Comparison of ENCODE assay signal across 8 mouse cellular contexts in the genomic region with DNA sequence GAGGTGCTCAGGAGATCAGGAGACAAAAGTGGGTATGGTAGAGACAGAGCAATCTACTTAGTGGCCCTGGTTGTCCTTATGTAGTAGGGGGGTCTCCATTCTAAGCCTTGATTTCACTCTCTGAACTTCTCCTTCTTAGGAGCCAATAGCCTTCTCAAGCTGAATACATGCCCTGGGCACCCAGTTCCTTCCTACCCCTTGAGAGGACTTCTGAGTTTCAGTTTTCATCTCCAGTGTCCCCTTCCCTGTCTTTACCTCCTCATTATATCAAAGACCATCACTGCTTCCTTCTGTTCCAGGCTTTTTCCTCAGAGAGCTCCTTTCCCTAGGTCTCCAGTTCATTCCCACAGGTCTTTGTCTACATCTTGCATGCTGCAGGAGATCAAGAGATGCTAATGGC. TPM values are rescaled to one million over a fixed set of nuclear protein-coding genes. Genes with fewer than 3 reads are reported as not detected.
A peak's percentile ranks its signal among the peaks of the same experiment; 100 is the strongest.
DNase-seq lines count a peak whose midpoint lies in the region; ATAC-seq and TF ChIP-seq lines count a peak whose summit lies in the region.

No protein-coding gene starts in this region.

- H3K4me3 ChIP-seq in testis, adult 2 months (ENCODE audit: control insufficient read depth, low read depth, low read length), result peak overlapping the region; percentile 54
- peak overlapping the region; percentile 50 for H3K4me3 ChIP-seq in liver, embryonic 16.5 days (ENCODE audit: low read depth, low read length)

- H3K9ac ChIP-seq in liver, embryonic 16.5 days (ENCODE audit: low read depth, low read length), result no peak overlapping the region

- H3K27ac ChIP-seq in testis, adult 2 months (ENCODE audit: control insufficient read depth, insufficient read depth, low read depth, low read length), result no peak overlapping the region
- no peak overlapping the region for H3K27ac ChIP-seq in liver, embryonic 16.5 days (ENCODE audit: low read length)

- no peak for TF ChIP-seq POLR2A in testis, adult 2 months (IDR thresholded peaks at IDR 0.05; ENCODE audit: control insufficient read depth, low read depth, low read length)

- H3K4me1 ChIP-seq in testis, adult 2 months (ENCODE audit: control insufficient read depth, insufficient read depth, low read length), result peaks cover 14% of the 10 kb centered on the region
- peaks cover 4% of the 10 kb centered on the region; the same call in 1 of the 2 replicates for H3K4me1 ChIP-seq in liver, embryonic 16.5 days (ENCODE audit: control insufficient read depth, low read depth, low read length)

- H3K4me2 ChIP-seq in liver, embryonic 16.5 days (ENCODE audit: low read depth, low read length), result no peak overlapping the region

- no peaks in the 10 kb centered on the region for H3K27me3 ChIP-seq in testis, adult 2 months (ENCODE audit: control insufficient read depth, insufficient read depth, low read length)
- H3K27me3 ChIP-seq in liver, embryonic 16.5 days (ENCODE audit: control insufficient read depth, insufficient read depth, low read depth, low read length), result peaks cover 63% of the 10 kb centered on the region

- DNase-seq in embryo, embryonic 10.5 days (ENCODE audit: low spot score), result peak; percentile 20
- DNase-seq in embryo, embryonic 10 days (ENCODE audit: low spot score), result no peak
- no peak for DNase-seq in testis, postnatal 14 days (ENCODE audit: low spot score)
- DNase-seq in cerebellum, postnatal 14 days, result no peak
- no peak for DNase-seq in adrenal gland, postnatal 36 days
- no peak for DNase-seq in right cerebral cortex, postnatal 4 days

- no peaks in the 10 kb centered on the region for H3K36me3 ChIP-seq in testis, adult 2 months (ENCODE audit: control insufficient read depth, insufficient read depth, low read length)
- H3K36me3 ChIP-seq in liver, embryonic 16.5 days (ENCODE audit: control insufficient read depth, insufficient read depth), result no peaks in the 10 kb centered on the region

- no peaks in the 10 kb centered on the region for H3K9me3 ChIP-seq in liver, embryonic 16.5 days (replicated peaks; ENCODE audit: control insufficient read depth, low read length)

- ATAC-seq in liver, embryonic 16.5 days (ENCODE audit: low read depth), result no peak

- no peak for TF ChIP-seq CTCF in testis, adult 2 months (IDR thresholded peaks at IDR 0.05; ENCODE audit: control insufficient read depth, insufficient read depth, insufficient replicate concordance, low read depth, low read length)

RNA-seq across cellular contexts. Expression of gene Scarf2, which starts 0.6 kb away (rescaled TPM):
- 4.1 and 5.6 TPM in 2 replicates for polyA plus RNA-seq in testis, adult 2 months (2012; rRNA removed)
- 0.67 TPM in 2 replicates for polyA plus RNA-seq in liver, embryonic 16.5 days (2015; fragmentation: Nextera tagmentation; extraction: Ambion mirVana)
- 10 to 100 TPM in 1 of 2 experiments, 1 to 10 TPM in 1; 8.6 to 11.6 TPM for total RNA-seq in adrenal gland, postnatal 36 days (2021)

RNA-seq across cellular contexts. Expression of gene B830017H08Rik, which starts 36.4 kb away (rescaled TPM):
- 4.5 and 5.6 TPM in 2 replicates for polyA plus RNA-seq in testis, adult 2 months (2012; rRNA removed)
- polyA plus RNA-seq in liver, embryonic 16.5 days (2015; fragmentation: Nextera tagmentation; extraction: Ambion mirVana), result not detected in 2 replicates
- total RNA-seq in adrenal gland, postnatal 36 days (2021), result not detected

RNA-seq across cellular contexts. Expression of gene Klhl22, which starts 37.1 kb away (rescaled TPM):
- polyA plus RNA-seq in testis, adult 2 months (2012; rRNA removed), result 9.1 and 9.4 TPM in 2 replicates
- 11.2 and 12.8 TPM in 2 replicates for polyA plus RNA-seq in liver, embryonic 16.5 days (2015; fragmentation: Nextera tagmentation; extraction: Ambion mirVana)
- total RNA-seq in adrenal gland, postnatal 36 days (2021), result 10 to 100 TPM; 38.3 to 43.1 TPM

RNA-seq across cellular contexts. Expression of gene Car15, which starts 41.6 kb away (rescaled TPM):
- 13.9 and 17.9 TPM in 2 replicates for polyA plus RNA-seq in testis, adult 2 months (2012; rRNA removed)
- polyA plus RNA-seq in liver, embryonic 16.5 days (2015; fragmentation: Nextera tagmentation; extraction: Ambion mirVana), result 0.58 and 0.88 TPM in 2 replicates
- total RNA-seq in adrenal gland, postnatal 36 days (2021), result 1 to 10 TPM; 1.7 to 2.3 TPM
